Mouse (Mus musculus) embryonic facial prominence, embryonic 13.5 days (tissue): ENCODE results near the gene Ifit2. TPM values are rescaled to one million over a fixed set of nuclear protein-coding genes. Genes with fewer than 3 reads are reported as not detected.
"Not testable (repeated sequence)": the region's sequence is repeated elsewhere in the genome, so short reads cannot be mapped to it uniquely, and the experiment has no call there.

Experiments
- ATAC-seq: fragments of 200-750 bp; cut with Nextera tagmentation; 2 replicates; pipeline ENCODE4 v1.8.0; 2017; ENCODE audit warnings: low read depth; ENCODE audit not compliant: insufficient number of reproducible peaks, insufficient read depth, low FRiP score, low TSS enrichment
- H3K27ac ChIP-seq: fragments of 300-500 bp; sonication (generic); 2 replicates; pipeline ENCODE4 v1.5.1; 2015; ENCODE audit warnings: moderate library complexity, mild to moderate bottlenecking, inconsistent platforms
- H3K27me3 ChIP-seq: fragments of 300-500 bp; sonication (generic); 2 replicates; pipeline ENCODE4 v1.6.1; 2015; ENCODE audit warnings: mild to moderate bottlenecking, inconsistent platforms
- H3K36me3 ChIP-seq: fragments of 300-500 bp; sonication (generic); 2 replicates; pipeline ENCODE4 v1.6.1; 2015; ENCODE audit warnings: mild to moderate bottlenecking, inconsistent platforms
- H3K4me1 ChIP-seq: fragments of 300-500 bp; sonication (generic); 2 replicates; pipeline ENCODE4 v1.6.1; 2015; ENCODE audit warnings: inconsistent platforms
- H3K4me2 ChIP-seq: fragments of 300-500 bp; sonication (generic); 2 replicates; pipeline ENCODE4 v1.6.1; 2015; ENCODE audit warnings: moderate library complexity, mild to moderate bottlenecking, inconsistent platforms
- H3K4me3 ChIP-seq: fragments of 300-500 bp; sonication (generic); 2 replicates; pipeline ENCODE4 v1.5.1; 2015; ENCODE audit warnings: mild to moderate bottlenecking, inconsistent platforms
- H3K9ac ChIP-seq: fragments of 300-500 bp; sonication (generic); 2 replicates; pipeline ENCODE4 v1.6.1; 2015; ENCODE audit warnings: mild to moderate bottlenecking, inconsistent platforms
- H3K9me3 ChIP-seq: fragments of 300-500 bp; sonication (generic); 2 replicates; pipeline ENCODE4 v1.6.1; 2016; ENCODE audit warnings: inconsistent platforms
- WGBS: fragments of 180-500 bp; shearing (Covaris S2); methylation state at CpG from one replicate; pipeline ENCODE4 v1.1.7; 2015; ENCODE audit warnings: mixed read lengths; 5-methylcytosine and 5-hydroxymethylcytosine counted together
- polyA plus RNA-seq: library from polyadenylated mRNA; unstranded; fragments of >200 nt; fragmentation: Nextera tagmentation; extraction: Ambion mirVana; gene quantifications from 2 replicates; pipeline ENCODE4 v1.2.1, GENCODE M21; 2015

Ifit2 gene
- polyA plus RNA-seq, 1 experiment from 2014 or later, result 9.9 TPM

GRCm38 (mm10) chr19:34577121-34577520 lies 26.6 kb downstream of the Ifit2 start:
- H3K4me1 ChIP-seq, result no peaks in the 10 kb centered on the region
- peaks cover 12% of the 10 kb centered on the region for H3K36me3 ChIP-seq
- no peak for ATAC-seq
- H3K27me3 ChIP-seq, result no peaks in the 10 kb centered on the region
- no peak overlapping the region for H3K4me2 ChIP-seq
- H3K27ac ChIP-seq, result no peak overlapping the region
- no peaks in the 10 kb centered on the region for H3K9me3 ChIP-seq
- no peak overlapping the region for H3K9ac ChIP-seq
- 71% methylated on average over 1 of the region's 1 CpGs for WGBS
- H3K4me3 ChIP-seq, result no peak overlapping the region

- not testable (repeated sequence) for H3K27me3 ChIP-seq, H3K4me2 ChIP-seq, H3K9ac ChIP-seq, H3K27ac ChIP-seq, ATAC-seq, H3K4me1 ChIP-seq, H3K4me3 ChIP-seq, H3K9me3 ChIP-seq, H3K36me3 ChIP-seq
- WGBS, result 62% methylated on average over 2 of the region's 2 CpGs
These were observed 32.2 kb downstream of the Ifit2 start for GRCm38 (mm10) chr19:34582696-34583095.

GRCm38 (mm10) chr19:34583126-34583766 lies 32.8 kb downstream of the Ifit2 start, which contains the start of gene Ifit3:
Gene Ifit3, plus strand, starts transcription at chr19:34583531.
- not testable (repeated sequence) for ATAC-seq, H3K4me2 ChIP-seq, H3K36me3 ChIP-seq, H3K27ac ChIP-seq, H3K27me3 ChIP-seq, H3K4me3 ChIP-seq, H3K4me1 ChIP-seq, H3K9ac ChIP-seq, H3K9me3 ChIP-seq
- 55% methylated on average over 2 of the region's 2 CpGs for WGBS

- H3K4me1 ChIP-seq, H3K9ac ChIP-seq, H3K4me2 ChIP-seq, H3K4me3 ChIP-seq, H3K27me3 ChIP-seq, ATAC-seq, H3K27ac ChIP-seq, H3K9me3 ChIP-seq, H3K36me3 ChIP-seq: not testable (repeated sequence)
- 66% methylated on average over 5 of the region's 5 CpGs for WGBS
These were observed 35.4 kb downstream of the Ifit2 start for GRCm38 (mm10) chr19:34585740-34586458.

- H3K4me1 ChIP-seq, H3K36me3 ChIP-seq, H3K9ac ChIP-seq, H3K9me3 ChIP-seq, H3K27me3 ChIP-seq, H3K4me3 ChIP-seq, ATAC-seq, H3K4me2 ChIP-seq: not testable (repeated sequence)
- 73% methylated on average over 7 of the region's 12 CpGs for WGBS
- 0 out of 2 replicates have a peak overlapping the region, but pooled peaks have one; percentile 0 for H3K27ac ChIP-seq
These were observed 37.6 kb downstream of the Ifit2 start for GRCm38 (mm10) chr19:34587898-34588692.

GRCm38 (mm10) chr19:34588959-34589358 lies 38.5 kb downstream of the Ifit2 start:
- Histone ChIP-seq H3K4me3 (no peak overlapping the region), H3K9ac (no peak overlapping the region), H3K27me3 (no peaks in the 10 kb centered on the region), H3K9me3 (no peaks in the 10 kb centered on the region), H3K4me1 (no peaks in the 10 kb centered on the region; the same call in 1 of the 2 replicates), H3K27ac (no peak overlapping the region), H3K36me3 (no peaks in the 10 kb centered on the region), H3K4me2 (no peak overlapping the region)
- ATAC-seq, result no peak

GRCm38 (mm10) chr19:34593456-34593855 lies 43.0 kb downstream of the Ifit2 start:
- no peak overlapping the region for H3K4me3 ChIP-seq
- H3K27ac ChIP-seq, result no peak overlapping the region
- no peaks in the 10 kb centered on the region for H3K36me3 ChIP-seq
- H3K27me3 ChIP-seq, result no peaks in the 10 kb centered on the region
- no peak for ATAC-seq
- H3K4me2 ChIP-seq, result no peak overlapping the region
- H3K9ac ChIP-seq, result no peak overlapping the region
- H3K4me1 ChIP-seq, result peaks cover 3% of the 10 kb centered on the region; the same call in 1 of the 2 replicates
- 84% methylated on average over 2 of the region's 2 CpGs for WGBS
- H3K9me3 ChIP-seq, result no peaks in the 10 kb centered on the region

GRCm38 (mm10) chr19:34594523-34594922 lies 44.0 kb downstream of the Ifit2 start:
- whole genome bisulfite sequencing, result 73% methylated on average over 3 of the region's 3 CpGs
- not testable (repeated sequence) for H3K9me3 ChIP-seq, H3K27ac ChIP-seq, H3K4me3 ChIP-seq, H3K36me3 ChIP-seq, H3K9ac ChIP-seq, H3K4me2 ChIP-seq, H3K27me3 ChIP-seq, ATAC-seq, H3K4me1 ChIP-seq

GRCm38 (mm10) chr19:34596811-34597210 lies 46.3 kb downstream of the Ifit2 start:
- ATAC-seq, result no peak
- H3K9me3 ChIP-seq, result no peaks in the 10 kb centered on the region
- no peak overlapping the region for H3K4me2 ChIP-seq
- no peak overlapping the region for H3K4me3 ChIP-seq
- H3K36me3 ChIP-seq, result no peaks in the 10 kb centered on the region
- H3K9ac ChIP-seq, result no peak overlapping the region
- peaks cover 4% of the 10 kb centered on the region; the same call in 1 of the 2 replicates for H3K4me1 ChIP-seq
- no peak overlapping the region for H3K27ac ChIP-seq
- H3K27me3 ChIP-seq, result no peaks in the 10 kb centered on the region

GRCm38 (mm10) chr19:34598341-34598740 lies 47.8 kb downstream of the Ifit2 start:
- 69% methylated on average over 2 of the region's 2 CpGs for WGBS
- ATAC-seq, result no peak
- Histone ChIP-seq H3K9me3 (no peaks in the 10 kb centered on the region), H3K4me1 (peaks cover 4% of the 10 kb centered on the region; the same call in 1 of the 2 replicates), H3K27ac (peak overlapping the region; percentile 35; the same call in 1 of the 2 replicates), H3K4me2 (no peak overlapping the region), H3K36me3 (no peaks in the 10 kb centered on the region), H3K4me3 (no peak overlapping the region), H3K27me3 (no peaks in the 10 kb centered on the region), H3K9ac (no peak overlapping the region)

GRCm38 (mm10) chr19:34599250-34599649 lies 48.8 kb downstream of the Ifit2 start:
- H3K4me2 ChIP-seq, ATAC-seq, H3K4me3 ChIP-seq, H3K9me3 ChIP-seq, H3K27ac ChIP-seq, H3K4me1 ChIP-seq, H3K36me3 ChIP-seq, H3K27me3 ChIP-seq, H3K9ac ChIP-seq: not testable (repeated sequence)
